Mouse (Mus musculus) midbrain, embryonic 12.5 days (tissue): ENCODE measurements around the gene Rpap3. TPM values are rescaled to one million over a fixed set of nuclear protein-coding genes. Genes with fewer than 3 reads are reported as not detected.

ENCODE experiments used
- ATAC-seq: fragments of 200-750 bp; cut with Nextera tagmentation; 2 replicates; pipeline ENCODE4 v1.8.0; 2017; ENCODE audit warnings: low read depth, moderate TSS enrichment, moderate library complexity; ENCODE audit not compliant: low FRiP score
- H3K27ac ChIP-seq: fragments of 300-500 bp; sonication (generic); replicated peaks from 2 replicates; pipeline ENCODE4 v1.5.1; 2016; ENCODE audit warnings: mild to moderate bottlenecking
- H3K27me3 ChIP-seq: fragments of 300-500 bp; sonication (generic); 2 replicates; pipeline ENCODE4 v1.6.1; 2016; ENCODE audit warnings: mild to moderate bottlenecking
- H3K36me3 ChIP-seq: fragments of 300-500 bp; sonication (generic); 2 replicates; pipeline ENCODE4 v1.6.1; 2016
- H3K4me1 ChIP-seq: fragments of 300-500 bp; sonication (generic); 2 replicates; pipeline ENCODE4 v1.6.1; 2016
- H3K4me2 ChIP-seq: fragments of 300-500 bp; sonication (generic); replicated peaks from 2 replicates; pipeline ENCODE4 v1.6.1; 2016; ENCODE audit warnings: mild to moderate bottlenecking, moderate library complexity
- H3K4me3 ChIP-seq: fragments of 300-500 bp; sonication (generic); 2 replicates; pipeline ENCODE4 v1.5.1; 2016; ENCODE audit warnings: mild to moderate bottlenecking
- H3K9ac ChIP-seq: fragments of 300-500 bp; sonication (generic); replicated peaks from 2 replicates; pipeline ENCODE4 v1.6.1; 2016; ENCODE audit warnings: mild to moderate bottlenecking, moderate library complexity
- H3K9me3 ChIP-seq: fragments of 300-500 bp; sonication (generic); 2 replicates; pipeline ENCODE4 v1.6.1; 2016; ENCODE audit warnings: mild to moderate bottlenecking
- WGBS: fragments of 180-500 bp; shearing (Covaris S2); methylation state at CpG from one replicate; pipeline ENCODE4 v1.1.7; 2016; 5-methylcytosine and 5-hydroxymethylcytosine counted together
- polyA plus RNA-seq: library from polyadenylated mRNA; unstranded; fragments of >200 nt; fragmentation: Nextera tagmentation; extraction: Ambion mirVana; gene quantifications from 2 replicates; pipeline ENCODE4 v1.2.1, GENCODE M21; 2016

Rpap3 gene
- polyA plus RNA-seq, 1 experiment from 2014 or later, result 40.9 TPM

- no peaks in the 10 kb centered on the region for H3K36me3 ChIP-seq
- no peaks in the 10 kb centered on the region for H3K27me3 ChIP-seq
- no peaks in the 10 kb centered on the region for H3K4me1 ChIP-seq
- no peak overlapping the region for H3K4me2 ChIP-seq
- H3K4me3 ChIP-seq, result no peak overlapping the region
- no peak for ATAC-seq
- WGBS, result 57% methylated on average over 6 of the region's 6 CpGs
- no peak overlapping the region for H3K9ac ChIP-seq
- H3K9me3 ChIP-seq, result peaks cover 2% of the 10 kb centered on the region; the same call in 1 of the 2 replicates
- no peak overlapping the region for H3K27ac ChIP-seq
These were observed 24.7 kb upstream of the Rpap3 start for GRCm38 (mm10) chr15:97730365-97730764.

- ATAC-seq, result no peak
- H3K4me2 ChIP-seq, result no peak overlapping the region
- no peaks in the 10 kb centered on the region for H3K36me3 ChIP-seq
- no peaks in the 10 kb centered on the region for H3K27me3 ChIP-seq
- H3K27ac ChIP-seq, result no peak overlapping the region
- no peak overlapping the region for H3K9ac ChIP-seq
- peaks cover 2% of the 10 kb centered on the region; the same call in 1 of the 2 replicates for H3K9me3 ChIP-seq
- H3K4me1 ChIP-seq, result no peaks in the 10 kb centered on the region
- no peak overlapping the region for H3K4me3 ChIP-seq
- 68% methylated on average over 7 of the region's 7 CpGs for WGBS
These were observed 23.2 kb upstream of the Rpap3 start for GRCm38 (mm10) chr15:97728804-97729203.

DNA sequence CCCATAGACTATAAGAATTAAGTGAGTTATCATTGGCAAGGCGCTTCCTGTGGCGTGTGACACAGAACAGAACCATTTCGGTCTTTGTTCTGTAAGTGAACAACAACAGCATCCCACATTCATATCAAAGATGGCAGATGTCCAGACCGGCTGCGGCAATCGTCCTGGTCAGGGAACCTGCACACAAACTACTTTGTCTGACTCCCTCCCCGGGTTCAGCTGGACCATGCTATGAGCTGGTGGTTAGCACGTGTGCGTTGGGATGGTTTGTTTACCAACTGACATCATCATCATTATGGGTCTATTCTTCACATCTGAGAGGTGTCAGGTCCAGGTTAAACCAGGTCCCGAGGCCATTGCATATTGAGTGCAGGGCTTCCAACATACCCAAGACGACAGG, 22.8 kb upstream of the Rpap3 start:
- Histone ChIP-seq H3K4me3 (no peak overlapping the region), H3K27ac (no peak overlapping the region), H3K27me3 (no peaks in the 10 kb centered on the region), H3K9me3 (no peaks in the 10 kb centered on the region), H3K36me3 (no peaks in the 10 kb centered on the region), H3K9ac (no peak overlapping the region), H3K4me2 (no peak overlapping the region), H3K4me1 (no peaks in the 10 kb centered on the region)
- ATAC-seq, result no peak
- 94% methylated on average over 11 of the region's 11 CpGs for WGBS

- Histone ChIP-seq H3K27me3 (no peaks in the 10 kb centered on the region), H3K4me1 (no peaks in the 10 kb centered on the region), H3K36me3 (no peaks in the 10 kb centered on the region), H3K9me3 (no peaks in the 10 kb centered on the region), H3K27ac (no peak overlapping the region), H3K4me3 (no peak overlapping the region), H3K4me2 (no peak overlapping the region), H3K9ac (no peak overlapping the region)
- ATAC-seq, result no peak
- WGBS, result 71% methylated on average over 5 of the region's 5 CpGs
These were observed 21.9 kb upstream of the Rpap3 start for GRCm38 (mm10) chr15:97727520-97727919.

GRCm38 (mm10) chr15:97727048-97727447, 21.4 kb upstream of the Rpap3 start:
- no peaks in the 10 kb centered on the region for H3K9me3 ChIP-seq
- no peaks in the 10 kb centered on the region for H3K27me3 ChIP-seq
- H3K36me3 ChIP-seq, result no peaks in the 10 kb centered on the region
- no peak overlapping the region for H3K27ac ChIP-seq
- H3K4me3 ChIP-seq, result no peak overlapping the region
- no peak overlapping the region for H3K4me2 ChIP-seq
- 81% methylated on average over 8 of the region's 8 CpGs for WGBS
- H3K4me1 ChIP-seq, result no peaks in the 10 kb centered on the region
- H3K9ac ChIP-seq, result no peak overlapping the region
- ATAC-seq, result no peak

- H3K9me3 ChIP-seq, result no peaks in the 10 kb centered on the region
These were observed 20.7 kb upstream of the Rpap3 start for GRCm38 (mm10) chr15:97726310-97726709.

DNA sequence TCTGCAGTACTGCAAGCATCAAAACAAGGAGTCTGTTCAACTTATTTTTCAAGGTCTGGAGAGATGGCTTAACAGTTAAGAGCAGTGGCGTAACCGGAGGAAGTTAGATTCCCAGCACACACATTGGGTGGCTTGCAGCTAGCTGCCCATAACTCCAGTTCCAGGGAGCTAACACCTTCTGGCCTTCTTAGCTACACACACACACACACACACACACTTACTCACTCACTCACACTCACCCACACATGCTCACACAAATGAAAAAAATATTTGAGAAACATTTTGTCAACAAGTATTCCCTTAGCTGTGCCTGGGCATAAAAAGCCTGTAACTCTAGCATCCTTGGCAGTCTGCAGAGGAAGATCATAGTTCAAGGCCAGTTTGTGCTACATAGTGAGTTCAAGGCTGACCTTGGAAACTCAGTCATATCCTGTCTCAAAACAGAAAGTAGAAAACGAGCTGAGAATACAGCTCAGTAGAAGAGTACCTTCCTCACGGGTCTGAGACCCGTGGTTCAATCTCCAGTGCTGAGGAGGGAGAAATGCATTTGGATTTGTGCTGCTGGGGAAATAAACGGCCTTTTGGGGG, 19.7 kb upstream of the Rpap3 start:
- WGBS, result 83% methylated on average over 6 of the region's 6 CpGs
- ATAC-seq, result no peak
- Histone ChIP-seq H3K27ac (no peak overlapping the region), H3K9ac (no peak overlapping the region), H3K4me1 (no peaks in the 10 kb centered on the region), H3K4me3 (no peak overlapping the region), H3K36me3 (no peaks in the 10 kb centered on the region), H3K4me2 (no peak overlapping the region), H3K27me3 (no peaks in the 10 kb centered on the region), H3K9me3 (no peaks in the 10 kb centered on the region)

More at GRCm38 (mm10) chr15:97726310-97726709, 20.7 kb upstream of the Rpap3 start:
- Histone ChIP-seq H3K4me1 (no peaks in the 10 kb centered on the region), H3K36me3 (no peaks in the 10 kb centered on the region), H3K4me2 (no peak overlapping the region), H3K9ac (no peak overlapping the region), H3K27ac (no peak overlapping the region), H3K27me3 (no peaks in the 10 kb centered on the region), H3K4me3 (no peak overlapping the region)
- WGBS, result 74% methylated on average over 13 of the region's 13 CpGs
- ATAC-seq, result no peak

GRCm38 (mm10) chr15:97724346-97725197, 18.9 kb upstream of the Rpap3 start:
- no peak overlapping the region for H3K4me2 ChIP-seq
- H3K9ac ChIP-seq, result no peak overlapping the region
- H3K9me3 ChIP-seq, result no peaks in the 10 kb centered on the region
- ATAC-seq, result no peak
- H3K4me1 ChIP-seq, result no peaks in the 10 kb centered on the region
- 88% methylated on average over 17 of the region's 17 CpGs for WGBS
- H3K27ac ChIP-seq, result no peak overlapping the region
- no peak overlapping the region for H3K4me3 ChIP-seq
- H3K36me3 ChIP-seq, result no peaks in the 10 kb centered on the region
- 0 out of 2 replicates have a peak, but pooled peaks cover 3% of the 10 kb centered on the region for H3K27me3 ChIP-seq

DNA sequence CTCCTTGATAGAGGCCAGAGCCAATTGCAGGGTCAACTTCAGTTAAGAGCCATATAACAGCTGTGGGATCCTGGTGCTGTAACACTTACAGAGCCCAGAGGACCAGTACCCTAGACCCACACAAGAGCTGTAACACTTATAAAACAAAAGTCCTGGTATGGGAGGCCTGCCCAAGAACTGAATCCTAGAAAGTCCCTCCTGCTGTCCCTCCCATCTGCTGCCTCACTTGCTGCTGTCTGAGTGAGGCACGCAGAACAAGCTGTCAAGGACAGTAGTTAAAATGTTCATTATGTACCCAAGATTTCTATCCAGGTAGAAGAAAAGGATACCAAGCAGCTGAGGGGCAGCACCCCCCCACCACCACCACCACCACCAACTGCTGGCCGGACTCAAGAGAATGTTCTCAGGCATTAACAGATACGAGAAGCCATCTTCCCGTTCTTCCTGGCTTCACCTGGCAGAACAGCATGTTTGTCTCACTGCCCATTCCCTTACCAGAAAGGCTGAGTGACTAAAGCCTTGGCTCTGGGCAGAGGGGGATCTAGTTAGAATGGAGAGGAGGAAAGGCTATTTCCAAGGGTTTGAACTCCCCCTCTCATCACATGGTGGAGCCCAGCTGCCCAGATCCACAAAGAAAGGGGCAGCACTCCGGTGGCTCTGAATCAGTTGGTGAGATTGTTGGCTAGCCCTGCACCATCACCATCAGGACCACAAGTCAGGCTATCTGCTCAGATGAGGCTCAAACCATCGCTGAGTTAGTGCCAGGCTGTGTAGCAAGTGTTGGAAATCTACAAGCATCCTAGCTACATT, 18.1 kb upstream of the Rpap3 start:
- Histone ChIP-seq H3K27me3 (0 out of 2 replicates have a peak, but pooled peaks cover 3% of the 10 kb centered on the region), H3K4me3 (no peak overlapping the region), H3K9ac (no peak overlapping the region), H3K27ac (no peak overlapping the region), H3K9me3 (no peaks in the 10 kb centered on the region), H3K4me2 (no peak overlapping the region), H3K36me3 (no peaks in the 10 kb centered on the region), H3K4me1 (no peaks in the 10 kb centered on the region)
- 88% methylated on average over 6 of the region's 6 CpGs for WGBS
- no peak for ATAC-seq

DNA sequence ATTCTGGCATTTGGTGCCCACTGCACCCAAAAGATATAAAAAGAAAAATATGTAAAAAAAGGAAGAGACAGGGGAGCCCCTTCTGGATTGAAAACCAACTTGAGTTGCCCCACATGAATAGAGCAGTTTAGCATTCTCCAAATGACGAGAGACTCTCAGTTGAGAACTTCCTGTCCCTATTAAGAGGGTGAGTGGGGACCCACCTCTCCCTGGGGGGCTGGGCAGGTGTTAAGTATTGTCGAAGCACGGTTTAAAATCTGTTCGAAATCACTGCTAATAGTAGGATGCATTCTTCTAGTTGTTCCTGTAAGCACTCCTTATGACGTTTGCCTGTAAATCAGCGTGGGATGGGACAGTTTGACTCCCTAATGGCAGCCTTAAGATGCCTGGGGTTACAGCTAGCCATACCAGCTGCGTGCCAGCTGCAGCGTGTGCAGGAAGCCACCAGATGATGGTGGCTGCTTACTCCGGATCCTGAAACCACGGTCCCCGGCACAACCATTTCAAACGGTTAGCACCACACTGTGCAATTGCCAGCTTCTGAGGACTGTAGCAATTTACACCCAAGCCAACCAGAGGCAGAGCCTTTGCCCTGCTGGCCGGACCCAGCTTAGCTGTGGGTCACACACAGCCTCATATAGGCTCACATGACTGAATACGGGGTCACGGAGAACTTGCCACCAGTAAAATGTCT, 15.5 kb upstream of the Rpap3 start:
- Histone ChIP-seq H3K9ac (no peak overlapping the region), H3K27me3 (0 out of 2 replicates have a peak, but pooled peaks cover 7% of the 10 kb centered on the region), H3K27ac (no peak overlapping the region), H3K4me2 (no peak overlapping the region), H3K4me1 (no peaks in the 10 kb centered on the region), H3K4me3 (no peak overlapping the region), H3K9me3 (no peaks in the 10 kb centered on the region), H3K36me3 (no peaks in the 10 kb centered on the region)
- WGBS, result 84% methylated on average over 15 of the region's 15 CpGs
- no peak for ATAC-seq

- H3K27ac ChIP-seq, result no peak overlapping the region
- no peaks in the 10 kb centered on the region for H3K4me1 ChIP-seq
- 0 out of 2 replicates have a peak overlapping the region, but pooled peaks have one; percentile 11 for H3K9ac ChIP-seq
- 0 out of 2 replicates have a peak, but pooled peaks cover 7% of the 10 kb centered on the region for H3K27me3 ChIP-seq
- no peak overlapping the region for H3K4me2 ChIP-seq
- no peaks in the 10 kb centered on the region for H3K36me3 ChIP-seq
- H3K4me3 ChIP-seq, result no peak overlapping the region
- no peaks in the 10 kb centered on the region for H3K9me3 ChIP-seq
- 78% methylated on average over 12 of the region's 12 CpGs for WGBS
- ATAC-seq, result no peak
These were observed 14.5 kb upstream of the Rpap3 start for GRCm38 (mm10) chr15:97720026-97720675.
